Mouse (Mus musculus) right cerebral cortex, postnatal 14 days (tissue): Measurements from ENCODE around the gene Cox11.

Experiments
- DNase-seq: peaks from one replicate; pipeline ENCODE4 v3.0.0; 2022

Gene Cox11

GRCm38 (mm10) chr11:90637440-90638311 is at the start of gene Cox11, which contains the start of gene Stxbp4:
Cox11 (plus strand) TSS chr11:90638173.
Stxbp4 (minus strand) TSS chr11:90638084.
- peak; percentile 96 for DNase-seq

DNA sequence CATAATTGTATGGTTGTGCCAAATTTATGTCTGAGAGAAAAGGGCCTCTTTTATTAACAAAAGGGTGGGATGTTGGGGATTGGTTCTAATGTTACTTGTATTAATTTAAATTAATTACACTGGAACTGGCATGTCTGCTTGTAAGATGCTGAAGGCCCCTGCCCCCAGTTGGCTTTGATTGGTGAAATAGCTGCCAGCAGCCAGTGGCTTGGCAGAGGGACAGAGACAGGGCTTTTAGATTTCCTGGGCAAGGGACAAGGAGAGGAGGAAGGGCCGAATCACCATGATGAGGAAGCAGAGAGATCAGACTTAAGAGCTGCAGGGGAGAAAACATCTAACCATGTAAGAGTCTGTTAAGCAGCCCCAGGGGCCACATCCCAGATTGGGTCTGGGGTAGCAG is 47.0 kb upstream of the Cox11 start:
- DNase-seq: peak; percentile 9

DNA sequence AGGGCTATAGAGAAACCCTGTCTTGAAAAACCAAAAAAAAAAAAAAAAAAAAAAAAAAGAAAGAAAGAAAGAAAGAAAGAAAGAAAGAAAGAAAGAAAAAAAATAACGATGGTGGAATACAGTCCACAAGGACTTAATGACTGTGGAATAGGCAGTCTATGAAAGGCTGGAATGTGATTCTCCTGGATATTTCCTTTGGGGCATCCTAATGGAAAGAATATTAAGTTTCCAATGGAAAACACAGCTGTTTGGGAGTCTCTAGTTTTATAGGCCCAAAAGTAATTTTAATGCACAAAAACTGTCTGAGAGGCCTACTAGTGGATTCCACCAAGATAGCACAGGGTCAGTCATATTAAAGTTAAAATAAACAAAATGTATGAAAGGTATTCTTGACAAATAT is 42.1 kb upstream of the Cox11 start:
- no peak for DNase-seq

- no peak for DNase-seq
Measured at GRCm38 (mm10) chr11:90603066-90603465, 34.9 kb upstream of the Cox11 start.

DNA sequence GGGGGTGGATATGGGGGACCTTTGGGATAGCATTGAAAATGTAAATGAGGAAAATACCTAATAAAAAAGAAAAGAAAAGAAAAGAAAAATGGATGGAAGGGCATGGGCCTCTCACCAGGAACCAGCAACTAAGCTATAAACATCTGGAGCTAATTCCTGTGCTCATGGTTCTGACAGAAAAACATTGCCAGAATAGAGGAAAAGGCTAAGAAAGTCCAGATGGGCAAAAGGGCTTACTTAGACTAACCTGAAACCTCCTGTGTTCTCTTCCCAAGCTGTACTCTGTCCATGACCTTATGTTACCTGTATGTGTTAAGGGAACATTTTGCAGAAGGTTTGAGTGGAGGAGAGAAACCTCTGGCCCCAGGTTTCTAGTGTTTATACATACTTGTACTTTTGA is 25.9 kb upstream of the Cox11 start:
- DNase-seq: no peak

- no peak for DNase-seq
Measured at GRCm38 (mm10) chr11:90614743-90615142, 23.2 kb upstream of the Cox11 start.

- DNase-seq: no peak
Measured at GRCm38 (mm10) chr11:90616431-90616830, 21.5 kb upstream of the Cox11 start.

DNA sequence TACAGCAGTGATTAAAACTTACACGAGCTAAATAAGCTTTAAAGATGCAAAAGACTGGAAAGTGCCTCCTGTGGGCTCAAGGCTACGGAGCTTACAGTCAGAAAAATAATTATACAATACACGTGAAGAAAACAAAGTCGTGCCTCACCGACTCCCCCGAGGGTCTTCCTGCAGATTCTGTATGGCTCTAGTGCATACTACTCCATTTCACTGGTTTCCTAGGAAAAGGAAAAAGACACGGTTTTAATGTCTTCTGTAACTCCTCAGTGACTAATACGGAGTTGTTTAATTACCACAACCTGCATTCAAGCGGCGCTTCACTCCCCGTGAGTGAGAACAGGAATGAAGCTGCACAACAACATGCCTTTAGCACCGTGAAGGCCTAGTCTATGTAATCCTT is 15.9 kb upstream of the Cox11 start:
- DNase-seq: no peak

DNA sequence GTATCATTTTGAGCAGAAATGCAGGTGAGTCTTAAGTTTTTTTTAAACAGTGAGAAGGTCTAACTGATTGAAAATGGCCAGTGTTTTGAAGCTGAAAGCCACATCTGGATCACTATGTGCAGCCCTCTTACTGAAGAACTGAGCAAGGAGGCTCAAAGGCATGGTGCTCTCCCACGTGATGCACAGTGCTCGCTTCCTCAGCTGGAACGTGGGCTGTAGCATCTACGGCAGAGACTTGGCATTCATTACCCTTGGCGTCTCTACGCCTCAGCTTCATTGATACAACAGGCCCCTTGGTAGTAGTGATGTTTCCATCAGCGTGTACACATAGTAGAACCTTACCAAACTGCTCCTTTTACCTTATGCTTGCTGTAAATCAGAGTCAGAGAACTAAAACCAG is 15.5 kb upstream of the Cox11 start:
- DNase-seq: no peak

GRCm38 (mm10) chr11:90623477-90623876 is 14.5 kb upstream of the Cox11 start:
- DNase-seq: peak; percentile 63

DNA sequence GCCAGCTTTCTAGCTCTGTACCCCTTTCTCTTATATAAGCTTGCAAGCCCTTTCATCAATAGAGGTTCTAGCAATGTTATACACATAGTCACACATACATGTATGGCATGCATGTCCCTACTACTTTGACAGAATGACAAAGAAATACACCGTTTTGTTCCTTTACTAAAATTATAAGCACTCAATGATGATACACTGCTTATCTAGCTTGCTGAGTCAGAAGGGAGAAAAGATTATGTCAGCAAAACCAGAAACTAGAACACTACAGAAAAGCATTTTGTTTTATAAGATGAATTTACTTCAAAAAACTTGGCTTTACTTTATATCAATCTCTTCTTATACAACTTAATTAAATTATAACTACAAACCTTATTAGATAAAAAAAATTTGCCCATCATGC is 12.8 kb upstream of the Cox11 start:
- no peak for DNase-seq

GRCm38 (mm10) chr11:90627751-90628150 is 10.2 kb upstream of the Cox11 start:
- DNase-seq: no peak

DNA sequence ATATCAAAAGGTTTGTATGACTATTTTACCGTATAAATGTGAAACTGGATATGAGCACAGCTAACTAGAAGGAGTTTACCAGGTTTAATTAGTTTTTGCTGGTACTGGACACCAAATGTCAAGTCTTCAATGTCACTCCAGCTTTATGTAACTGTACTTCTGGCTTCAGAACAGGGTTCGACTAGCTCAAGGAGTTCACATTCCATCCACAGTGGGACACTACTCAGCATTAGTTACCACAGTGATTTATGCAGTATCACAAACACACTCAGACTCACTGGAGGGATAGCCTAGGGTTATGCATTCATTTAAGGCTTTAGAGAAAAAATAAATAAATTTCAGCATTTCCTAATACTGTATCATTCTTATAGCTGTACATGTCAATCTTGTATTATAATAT is 5.5 kb upstream of the Cox11 start:
- no peak for DNase-seq

GRCm38 (mm10) chr11:90634661-90635060 is 3.3 kb upstream of the Cox11 start:
- DNase-seq: no peak

DNA sequence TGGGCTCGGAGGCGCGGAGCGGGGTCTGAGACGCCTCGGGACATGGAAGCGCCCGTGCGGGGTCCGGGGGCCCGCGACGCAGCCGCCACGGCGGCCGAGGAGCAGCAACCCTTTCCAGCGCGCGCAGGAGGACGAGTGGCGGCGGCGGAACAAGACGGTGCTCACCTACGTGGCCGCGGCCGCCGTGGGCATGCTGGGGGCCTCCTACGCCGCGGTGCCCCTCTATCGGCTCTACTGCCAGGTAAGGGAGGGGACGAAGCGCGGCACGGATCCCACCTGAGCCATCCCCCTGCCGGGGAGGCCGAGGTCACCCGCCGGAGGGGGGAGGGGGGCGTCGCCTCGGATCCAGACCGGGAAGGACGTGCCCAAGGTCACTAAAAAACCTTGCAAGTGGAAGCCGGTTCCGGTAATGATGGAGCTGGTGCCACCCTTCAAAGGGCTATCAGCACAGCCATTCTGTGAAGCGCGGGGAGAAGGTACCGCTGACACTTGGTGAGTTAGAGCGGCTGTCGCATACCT is 398 bp downstream of the Cox11 start:
- no peak for DNase-seq

- DNase-seq: peak; percentile 30
Measured at GRCm38 (mm10) chr11:90649777-90650176, 11.8 kb downstream of the Cox11 start.

DNA sequence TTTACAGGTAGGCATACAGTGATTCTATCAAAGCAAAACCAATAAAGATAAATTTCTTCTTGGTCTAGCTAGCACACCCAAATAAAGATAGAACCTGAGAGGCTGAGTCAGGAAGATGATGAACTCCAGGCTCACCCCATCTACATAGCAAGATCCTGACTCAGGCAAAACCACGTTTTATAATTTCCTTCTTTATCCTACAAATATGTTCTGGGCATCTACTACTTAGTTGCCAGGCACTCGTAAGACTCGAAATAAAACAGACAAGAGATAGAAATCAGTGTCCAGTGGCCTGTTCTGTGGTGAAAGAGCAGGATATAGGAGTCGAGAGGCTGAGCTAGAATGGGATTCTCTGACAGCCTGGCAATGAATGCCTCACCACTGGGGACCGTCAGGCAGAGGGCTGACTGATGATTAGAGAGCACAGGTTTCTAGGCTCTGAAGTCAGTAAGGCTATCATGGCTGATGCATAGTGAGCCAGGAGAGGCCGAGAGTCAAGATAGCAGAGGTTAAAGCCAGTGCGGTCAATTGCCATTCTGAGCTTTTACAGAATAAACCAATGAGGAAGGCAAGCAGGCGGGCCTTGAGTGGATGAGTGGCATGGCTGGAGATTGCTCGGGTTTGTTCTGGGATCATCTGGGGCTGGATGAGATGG is 12.4 kb downstream of the Cox11 start:
- DNase-seq: no peak

- no peak for DNase-seq
Measured at GRCm38 (mm10) chr11:90652603-90653002, 14.6 kb downstream of the Cox11 start.

GRCm38 (mm10) chr11:90657527-90657926 is 19.6 kb downstream of the Cox11 start:
- DNase-seq: no peak

GRCm38 (mm10) chr11:90660662-90661061 is 22.7 kb downstream of the Cox11 start:
- no peak for DNase-seq

GRCm38 (mm10) chr11:90663052-90663451 is 25.1 kb downstream of the Cox11 start:
- no peak for DNase-seq

DNA sequence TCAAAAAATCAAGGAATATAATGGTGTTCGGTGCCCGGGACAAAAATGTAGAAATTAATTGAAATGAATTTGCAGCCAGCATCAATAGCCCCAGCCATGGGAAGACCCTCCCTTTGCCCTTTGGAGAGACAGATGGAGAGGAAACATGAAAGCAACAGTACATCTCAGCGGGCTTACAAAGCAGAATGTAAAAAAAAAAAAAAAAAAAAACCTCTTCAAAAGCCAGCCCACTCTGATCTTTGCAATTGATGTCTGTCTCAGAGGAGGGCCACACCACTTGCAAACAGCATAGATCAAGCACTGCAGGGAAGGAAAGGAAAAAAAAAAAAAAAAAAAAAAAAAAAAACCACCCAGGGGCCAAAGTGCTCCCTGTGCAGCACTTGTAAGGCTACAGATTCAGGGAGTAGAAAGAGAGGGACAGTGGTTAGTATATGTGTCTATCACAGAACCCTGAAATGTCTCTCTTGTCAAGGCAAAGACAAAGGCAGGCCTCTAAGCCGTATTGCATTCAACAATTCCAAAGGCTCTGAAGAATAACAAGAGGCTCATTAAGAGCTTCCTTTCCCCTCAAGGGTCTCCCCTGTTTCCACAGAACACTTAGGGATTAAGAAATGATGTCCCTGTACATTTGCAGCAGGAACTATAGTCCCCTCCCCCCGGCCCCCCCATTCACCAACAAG is 25.8 kb downstream of the Cox11 start:
- DNase-seq: no peak

DNA sequence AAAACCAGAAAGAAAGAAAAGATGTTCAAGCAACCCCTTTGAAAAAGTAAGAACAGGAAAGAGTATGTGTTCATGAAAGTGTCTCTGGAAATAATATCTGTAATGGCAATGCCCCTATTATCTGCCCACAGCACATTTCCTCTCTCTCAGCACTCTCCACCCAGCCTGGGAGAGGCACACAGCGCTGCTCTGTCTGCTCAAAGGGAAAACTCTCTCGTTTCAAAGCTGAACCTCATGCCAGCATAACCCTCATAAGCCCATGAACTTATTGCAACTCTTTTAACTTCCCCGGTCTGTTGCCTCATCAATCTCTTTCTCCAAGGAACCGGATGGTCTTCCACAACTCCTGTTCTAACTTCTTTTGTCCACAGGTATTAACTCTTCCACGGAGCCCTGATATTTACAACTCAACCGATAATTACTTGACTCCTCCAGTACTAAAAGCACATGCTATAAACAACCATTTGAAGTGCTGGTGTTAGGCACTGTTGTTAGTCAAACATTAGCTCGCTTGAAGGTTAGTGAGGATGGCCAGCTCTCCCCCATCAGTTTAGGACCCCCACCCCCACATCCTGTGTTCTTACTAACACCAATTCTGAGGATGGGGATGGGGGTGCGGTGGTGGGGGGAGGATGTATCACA is 26.5 kb downstream of the Cox11 start:
- no peak for DNase-seq
